Mouse (Mus musculus): Measurements from ENCODE around the gene Enpp3. TPM values are rescaled to one million over a fixed set of nuclear protein-coding genes. Genes with fewer than 3 reads are reported as not detected.

The Enpp3 gene
- 0.68 and 4.0 TPM in 2 replicates for total RNA-seq (2014; rRNA removed)
- 1.5 and 1.7 TPM in 2 replicates for polyA plus RNA-seq (2015; fragmentation: Nextera tagmentation; extraction: Ambion mirVana)

DNA sequence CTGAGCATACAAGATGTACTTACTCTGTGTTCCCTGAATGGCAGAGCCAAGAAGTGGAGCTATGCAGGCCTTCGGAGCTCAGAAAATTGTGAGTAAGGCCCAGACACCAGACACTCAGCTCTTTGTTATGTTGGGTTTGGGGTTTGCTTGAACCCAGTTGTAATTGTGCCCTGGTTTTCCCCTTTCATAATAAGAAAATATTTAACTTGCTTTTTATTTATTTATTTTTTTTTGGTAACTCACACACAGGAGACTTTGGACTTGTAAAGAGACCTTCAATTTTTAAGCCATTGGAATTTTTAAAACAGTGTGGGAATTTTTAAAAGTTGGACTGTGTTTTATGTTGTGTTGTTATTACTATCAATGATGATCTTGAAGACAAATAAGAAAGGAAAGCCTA is at the start of gene Enpp3:
Enpp3 (minus strand) TSS at position 148 of the 400 bp plus-strand sequence.
- Histone ChIP-seq H3K27me3 (ENCODE audit: insufficient read depth, low read length) (no peaks in the 10 kb centered on the region), H3K4me1 (ENCODE audit: insufficient read depth, low read length) (no peaks in the 10 kb centered on the region), H3K36me3 (ENCODE audit: insufficient read depth, low read length) (no peaks in the 10 kb centered on the region), H3K4me3 (ENCODE audit: low read length) (no peak within 1 kb of the TSS), H3K27ac (no peak within 1 kb of the TSS), H3K4me2 (ENCODE audit: low read depth, low read length) (no peak within 1 kb of the TSS), H3K9me3 (ENCODE audit: low read length) (no peaks in the 10 kb centered on the region), H3K9ac (replicated peaks; ENCODE audit: low read length) (no peak within 1 kb of the TSS)
- ATAC-seq (no peak), DNase-seq (ENCODE audit: low spot score) (no peak)
- TF ChIP-seq CTCF (IDR thresholded peaks at IDR 0.05; ENCODE audit: low read depth), result no peak
- 100% methylated on average over 1 of the region's 1 CpGs for WGBS

- Histone ChIP-seq H3K9me3 (ENCODE audit: low read length) (no peaks in the 10 kb centered on the region), H3K27me3 (ENCODE audit: insufficient read depth, low read length) (no peaks in the 10 kb centered on the region), H3K27ac (no peak overlapping the region), H3K4me2 (ENCODE audit: low read depth, low read length) (no peak overlapping the region), H3K4me1 (ENCODE audit: insufficient read depth, low read length) (no peaks in the 10 kb centered on the region), H3K4me3 (ENCODE audit: low read length) (no peak overlapping the region), H3K9ac (replicated peaks; ENCODE audit: low read length) (no peak overlapping the region), H3K36me3 (ENCODE audit: insufficient read depth, low read length) (peaks cover 45% of the 10 kb centered on the region)
- ATAC-seq (no peak), DNase-seq (ENCODE audit: low spot score) (no peak)
- 97% methylated on average over 7 of the region's 7 CpGs for WGBS
- TF ChIP-seq CTCF (IDR thresholded peaks at IDR 0.05; ENCODE audit: low read depth), result no peak
Observed at GRCm38 (mm10) chr10:24888343-24888742, 45.7 kb upstream of the Enpp3 start.

DNA sequence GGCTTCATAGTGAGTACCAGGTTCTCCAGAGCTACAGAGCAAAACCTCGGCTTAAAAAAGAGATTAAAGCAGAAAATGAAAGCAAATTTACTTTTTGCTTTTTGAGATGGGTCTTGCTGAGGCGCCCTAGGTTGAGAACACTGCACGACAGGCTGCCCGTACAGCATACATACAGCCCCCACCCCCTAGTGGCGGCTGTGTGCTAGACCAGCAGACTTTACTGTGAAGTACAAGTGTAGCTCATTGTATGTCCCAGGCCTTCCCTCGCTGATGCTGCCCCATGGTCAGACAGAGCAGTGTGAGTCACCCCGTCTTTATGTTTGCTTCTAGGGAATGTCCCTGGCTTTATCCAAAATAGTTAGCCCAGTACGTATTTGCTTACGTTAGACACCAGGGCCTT is 43.4 kb upstream of the Enpp3 start:
- H3K27ac ChIP-seq, result no peak overlapping the region
- ATAC-seq, result peak; percentile 61
- no peak overlapping the region for H3K9ac ChIP-seq (replicated peaks; ENCODE audit: low read length)
- no peaks in the 10 kb centered on the region for H3K4me1 ChIP-seq (ENCODE audit: insufficient read depth, low read length)
- no peak overlapping the region for H3K4me3 ChIP-seq (ENCODE audit: low read length)
- TF ChIP-seq CTCF (IDR thresholded peaks at IDR 0.05; ENCODE audit: low read depth), result peak; percentile 68
- H3K36me3 ChIP-seq (ENCODE audit: insufficient read depth, low read length), result peaks cover 52% of the 10 kb centered on the region
- no peak overlapping the region for H3K4me2 ChIP-seq (ENCODE audit: low read depth, low read length)
- H3K27me3 ChIP-seq (ENCODE audit: insufficient read depth, low read length), result no peaks in the 10 kb centered on the region
- peak; percentile 41 for DNase-seq (ENCODE audit: low spot score)
- 84% methylated on average over 9 of the region's 9 CpGs for WGBS
- no peaks in the 10 kb centered on the region for H3K9me3 ChIP-seq (ENCODE audit: low read length)

DNA sequence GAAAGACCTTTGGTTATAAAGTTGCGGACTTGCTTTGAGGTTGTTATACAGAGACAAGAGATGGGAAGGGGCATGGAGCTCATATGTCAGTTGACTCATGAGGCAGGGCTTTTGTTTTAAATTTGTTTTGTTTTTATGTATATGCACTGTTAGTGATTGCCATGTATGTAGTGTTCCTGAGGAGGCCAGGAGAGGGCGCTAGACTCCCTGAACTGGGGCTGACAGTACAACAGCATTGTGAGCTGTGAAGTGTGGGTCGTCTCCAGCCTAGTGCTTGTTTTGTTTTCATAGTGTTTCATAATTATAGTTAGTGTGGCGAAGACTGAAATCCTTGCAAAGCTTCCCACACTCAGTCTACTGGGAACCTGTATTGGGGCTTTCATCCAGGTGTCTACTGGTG is 31.0 kb upstream of the Enpp3 start:
- peak; percentile 55 for TF ChIP-seq CTCF (IDR thresholded peaks at IDR 0.05; ENCODE audit: low read depth)
- WGBS, result 77% methylated on average over 4 of the region's 4 CpGs
- peak; percentile 14 for DNase-seq (ENCODE audit: low spot score)
- no peaks in the 10 kb centered on the region for H3K9me3 ChIP-seq (ENCODE audit: low read length)
- no peak overlapping the region for H3K9ac ChIP-seq (replicated peaks; ENCODE audit: low read length)
- H3K36me3 ChIP-seq (ENCODE audit: insufficient read depth, low read length), result peaks cover 51% of the 10 kb centered on the region
- no peaks in the 10 kb centered on the region for H3K27me3 ChIP-seq (ENCODE audit: insufficient read depth, low read length)
- no peak overlapping the region for H3K27ac ChIP-seq
- H3K4me2 ChIP-seq (ENCODE audit: low read depth, low read length), result no peak overlapping the region
- H3K4me1 ChIP-seq (ENCODE audit: insufficient read depth, low read length), result no peaks in the 10 kb centered on the region
- H3K4me3 ChIP-seq (ENCODE audit: low read length), result no peak overlapping the region
- no peak for ATAC-seq

DNA sequence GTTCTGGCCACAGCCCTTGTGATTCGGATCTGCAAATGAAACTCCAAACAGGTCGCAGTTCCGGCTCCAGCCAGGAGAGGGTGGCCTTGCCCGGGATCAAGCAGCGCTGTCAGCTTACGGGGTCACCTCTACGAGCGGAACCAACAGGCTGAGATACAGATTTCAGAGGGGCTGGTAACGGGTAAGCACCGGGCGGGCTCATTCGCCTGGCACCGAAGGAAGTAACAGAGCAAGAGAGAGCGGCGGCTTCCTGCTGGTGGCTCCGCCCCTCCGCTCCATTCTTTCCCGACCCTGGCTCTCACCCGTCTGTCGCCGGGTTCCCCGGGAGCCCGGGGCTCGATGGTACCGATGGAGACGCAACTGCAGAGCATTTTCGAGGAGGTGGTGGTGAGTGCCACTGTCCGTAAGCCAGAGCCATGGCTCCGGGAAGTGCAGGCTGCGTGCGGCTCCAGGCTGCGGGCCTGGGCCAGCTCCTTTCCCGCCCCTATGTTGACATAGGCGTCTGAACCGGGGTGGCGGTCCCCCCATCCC is 27.2 kb upstream of the Enpp3 start, which contains the start of gene Med23:
Med23 (plus strand) TSS at position 227 of the 531 bp plus-strand sequence.
- Histone ChIP-seq H3K4me3 (ENCODE audit: low read length) (peak within 1 kb of the TSS; percentile 95), H3K4me2 (ENCODE audit: low read depth, low read length) (peak within 1 kb of the TSS; percentile 71), H3K9me3 (ENCODE audit: low read length) (no peaks in the 10 kb centered on the region), H3K9ac (replicated peaks; ENCODE audit: low read length) (peak within 1 kb of the TSS; percentile 89), H3K27me3 (ENCODE audit: insufficient read depth, low read length) (no peaks in the 10 kb centered on the region), H3K4me1 (ENCODE audit: insufficient read depth, low read length) (no peaks in the 10 kb centered on the region), H3K27ac (peak within 1 kb of the TSS; percentile 72), H3K36me3 (ENCODE audit: insufficient read depth, low read length) (peaks cover 18% of the 10 kb centered on the region)
- ATAC-seq (peak; percentile 100), DNase-seq (ENCODE audit: low spot score) (peak; percentile 98)
- TF ChIP-seq CTCF (IDR thresholded peaks at IDR 0.05; ENCODE audit: low read depth), result peak; percentile 97
- 1% methylated on average over 36 of the region's 36 CpGs for WGBS

- Histone ChIP-seq H3K27me3 (ENCODE audit: insufficient read depth, low read length) (no peaks in the 10 kb centered on the region), H3K36me3 (ENCODE audit: insufficient read depth, low read length) (no peaks in the 10 kb centered on the region), H3K9ac (replicated peaks; ENCODE audit: low read length) (no peak overlapping the region), H3K4me2 (ENCODE audit: low read depth, low read length) (no peak overlapping the region), H3K9me3 (ENCODE audit: low read length) (no peaks in the 10 kb centered on the region), H3K4me3 (ENCODE audit: low read length) (no peak overlapping the region), H3K27ac (no peak overlapping the region), H3K4me1 (ENCODE audit: insufficient read depth, low read length) (no peaks in the 10 kb centered on the region)
- no peak for ATAC-seq
- DNase-seq (ENCODE audit: low spot score), result no peak
- no peak for TF ChIP-seq CTCF (IDR thresholded peaks at IDR 0.05; ENCODE audit: low read depth)
- WGBS, result 73% methylated on average over 6 of the region's 6 CpGs
Observed at GRCm38 (mm10) chr10:24864434-24864833, 21.8 kb upstream of the Enpp3 start.

DNA sequence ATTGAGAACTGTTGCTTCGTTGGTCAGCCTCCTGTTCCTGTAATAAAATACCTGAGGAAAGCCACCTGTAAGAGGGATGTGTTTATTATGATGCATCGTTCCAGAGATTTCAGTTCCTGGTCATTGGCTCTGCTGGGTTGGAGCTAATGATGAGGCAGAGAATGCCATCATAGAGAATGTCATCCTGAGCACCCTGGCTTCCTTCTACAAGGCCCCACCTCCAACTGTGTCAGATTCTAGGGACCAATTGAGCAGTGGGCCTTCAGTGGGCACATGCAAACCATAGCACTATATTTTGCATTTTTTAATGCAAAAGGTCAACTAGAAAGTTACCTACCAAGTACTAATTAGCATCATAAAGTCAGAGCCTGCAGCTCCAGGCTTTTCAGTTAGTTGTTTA is 20.5 kb upstream of the Enpp3 start:
- Histone ChIP-seq H3K27me3 (ENCODE audit: insufficient read depth, low read length) (no peaks in the 10 kb centered on the region), H3K4me2 (ENCODE audit: low read depth, low read length) (no peak overlapping the region), H3K9ac (replicated peaks; ENCODE audit: low read length) (no peak overlapping the region), H3K9me3 (ENCODE audit: low read length) (no peaks in the 10 kb centered on the region), H3K36me3 (ENCODE audit: insufficient read depth, low read length) (no peaks in the 10 kb centered on the region), H3K4me3 (ENCODE audit: low read length) (no peak overlapping the region), H3K4me1 (ENCODE audit: insufficient read depth, low read length) (no peaks in the 10 kb centered on the region), H3K27ac (no peak overlapping the region)
- ATAC-seq (no peak), DNase-seq (ENCODE audit: low spot score) (no peak)
- no peak for TF ChIP-seq CTCF (IDR thresholded peaks at IDR 0.05; ENCODE audit: low read depth)
- WGBS, result 76% methylated on average over 2 of the region's 2 CpGs
